Mouse (Mus musculus) left cerebral cortex, adult 2 months (tissue): Measurements from ENCODE around the gene Tmeff1. TPM values are rescaled to one million over a fixed set of nuclear protein-coding genes. Genes with fewer than 3 reads are reported as not detected.

ENCODE experiments used
- DNase-seq, 2 experiments: peaks; one replicate each; pipeline ENCODE4 v3.0.0; 2021 to 2022; ENCODE audit warnings: low spot score in 2 of 2, mixed read lengths in 1 of 2; ENCODE audit errors: extremely low spot score in 1 of 2
- H3K27ac ChIP-seq: fragments of 200-600 bp; 2 replicates; pipeline ENCODE4 v1.8.1; 2022
- H3K4me3 ChIP-seq: fragments of 200-600 bp; 2 replicates; pipeline ENCODE4 v1.8.1; 2022
- CTCF ChIP-seq: fragments of 200-600 bp; IDR thresholded peaks from 2 replicates; pipeline ENCODE4 v1.8.1; 2022; ENCODE audit warnings: antibody characterized with exemption, mild to moderate bottlenecking, moderate library complexity
- intact Hi-C: fragments of 180-260 bp; cut with DNase I; formaldehyde crosslinking; loops from one replicate; pipeline ENCODE4 v1.15.1; 2025
- total RNA-seq, 2 experiments: library from RNA; stranded (reverse); gene quantifications; 2 replicates each; pipeline ENCODE4 v1.2.3; 2021

Tmeff1 gene
- total RNA-seq, 2 experiments from 2014 or later, result 113 to 119 TPM

DNA sequence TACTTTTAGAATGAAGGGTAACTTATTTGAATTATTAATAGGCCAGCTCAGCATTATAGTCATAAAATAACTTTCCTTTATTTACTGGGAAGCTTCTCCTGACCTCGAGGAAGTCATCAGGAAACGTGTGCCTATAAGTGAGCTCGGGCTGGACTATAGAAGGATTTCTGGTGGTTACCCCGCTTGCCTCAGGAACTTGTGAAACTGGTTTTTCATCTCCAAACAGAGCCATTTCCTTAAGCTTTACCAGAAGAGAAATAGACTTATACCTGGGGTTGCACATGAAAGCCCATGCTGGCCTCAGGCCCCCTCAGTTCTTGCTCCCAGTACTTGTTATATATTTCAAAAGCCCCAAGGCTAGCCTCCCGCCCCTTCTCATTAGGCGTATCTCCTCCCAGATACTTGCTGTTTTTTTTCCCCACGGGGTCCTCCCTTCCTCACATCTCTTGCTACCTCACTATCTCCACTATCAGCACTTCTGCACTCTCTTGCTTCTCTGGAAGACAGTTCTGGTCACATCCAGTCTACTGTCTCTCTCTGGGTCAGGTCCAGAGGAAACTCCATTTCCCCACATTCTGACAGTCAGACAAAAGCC lies 99.7 kb downstream of the Tmeff1 start:
- intact Hi-C loops, result no loop called here
- no peak for DNase-seq
- Histone ChIP-seq H3K27ac (no peak overlapping the region), H3K4me3 (no peak overlapping the region)
- no peak for TF ChIP-seq CTCF

DNA sequence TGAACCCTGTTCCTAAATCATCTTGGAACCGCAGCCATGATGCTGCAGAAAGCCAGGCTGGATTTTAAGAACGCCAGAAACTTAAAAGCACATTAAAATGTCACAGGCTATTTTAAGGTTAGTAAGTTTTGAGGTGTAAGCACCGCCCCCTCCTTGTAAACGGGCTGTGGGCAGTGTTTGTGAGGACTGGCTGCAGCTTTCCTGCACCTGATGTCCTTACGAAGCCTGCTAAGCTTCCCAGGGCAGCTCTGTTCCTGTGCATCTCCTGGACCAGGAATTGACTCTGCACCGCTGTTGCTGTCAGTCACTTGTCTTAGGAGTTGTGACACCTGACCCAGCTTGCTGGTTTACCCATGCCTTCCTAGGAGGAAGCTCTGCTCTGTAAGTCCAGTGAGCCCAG lies 103.2 kb downstream of the Tmeff1 start:
- no peak for TF ChIP-seq CTCF
- no peak for DNase-seq
- intact Hi-C loops, result no loop called here
- no peak overlapping the region for H3K4me3 ChIP-seq
- no peak overlapping the region for H3K27ac ChIP-seq

DNA sequence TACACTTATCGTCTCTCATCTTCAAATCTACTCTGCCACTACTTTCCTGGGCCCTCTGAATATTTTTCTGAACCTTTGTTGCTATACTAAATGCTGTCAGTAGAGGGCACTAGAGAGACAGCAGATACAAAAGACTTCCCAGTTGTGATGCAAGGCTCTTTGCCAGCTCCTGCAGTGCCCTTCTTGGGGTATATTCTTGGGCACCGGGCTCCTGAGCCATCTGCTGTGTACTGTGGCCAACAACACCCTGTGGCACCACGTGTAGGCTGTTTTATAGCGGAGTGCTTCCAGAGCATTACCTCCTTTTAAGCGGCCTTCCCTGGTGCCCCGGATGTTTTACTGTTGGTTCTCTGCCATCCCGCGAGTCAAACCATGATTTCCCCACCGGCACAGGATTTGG lies 105.7 kb downstream of the Tmeff1 start:
- peak overlapping the region; percentile 21 for H3K4me3 ChIP-seq
- H3K27ac ChIP-seq, result no peak overlapping the region
- peak; percentile 88 for TF ChIP-seq CTCF
- intact Hi-C loops, result loop anchor here (1.0 to 5.0 kb wide), 9 partner anchors 67 to 937 kb away; partner anchors contain the start of gene Plppr1
- no peak for DNase-seq

DNA sequence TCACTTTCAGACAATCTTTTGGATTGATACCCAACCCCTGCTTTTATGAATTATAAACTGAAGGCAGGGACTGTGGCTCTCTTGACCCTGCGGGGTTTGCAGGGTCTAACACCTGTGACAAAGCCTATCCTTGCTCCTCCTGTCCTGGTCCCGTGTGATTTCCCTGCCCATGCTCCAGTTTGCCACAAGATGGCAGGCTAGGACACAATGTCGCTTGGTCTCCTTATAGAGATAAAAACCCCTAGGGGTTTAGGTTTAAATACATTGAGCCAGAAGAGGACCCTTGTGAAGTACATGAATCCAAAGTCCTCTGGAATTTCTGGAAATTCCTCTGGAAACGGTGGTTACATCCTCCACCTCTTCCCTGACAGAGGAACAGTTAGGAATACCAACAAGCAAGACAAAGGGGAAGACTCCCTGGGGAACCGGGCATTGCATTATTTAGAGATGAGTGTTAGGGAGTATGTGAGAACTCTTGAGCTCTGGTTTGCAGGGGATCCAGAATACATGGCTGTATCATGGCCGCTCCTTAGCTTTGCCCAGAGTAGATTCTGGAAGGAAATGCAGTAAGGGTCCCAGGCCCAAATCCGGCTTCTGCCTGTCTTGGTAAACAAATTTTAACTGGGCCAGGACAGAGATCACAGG lies 106.9 kb downstream of the Tmeff1 start:
- Histone ChIP-seq H3K4me3 (no peak overlapping the region), H3K27ac (no peak overlapping the region)
- TF ChIP-seq CTCF, result peak; percentile 84
- DNase-seq, result peak; percentile 65
- intact Hi-C loops, result loop anchor here (1.0 to 5.0 kb wide), 9 partner anchors 65 to 935 kb away; partner anchors contain the start of gene Plppr1

DNA sequence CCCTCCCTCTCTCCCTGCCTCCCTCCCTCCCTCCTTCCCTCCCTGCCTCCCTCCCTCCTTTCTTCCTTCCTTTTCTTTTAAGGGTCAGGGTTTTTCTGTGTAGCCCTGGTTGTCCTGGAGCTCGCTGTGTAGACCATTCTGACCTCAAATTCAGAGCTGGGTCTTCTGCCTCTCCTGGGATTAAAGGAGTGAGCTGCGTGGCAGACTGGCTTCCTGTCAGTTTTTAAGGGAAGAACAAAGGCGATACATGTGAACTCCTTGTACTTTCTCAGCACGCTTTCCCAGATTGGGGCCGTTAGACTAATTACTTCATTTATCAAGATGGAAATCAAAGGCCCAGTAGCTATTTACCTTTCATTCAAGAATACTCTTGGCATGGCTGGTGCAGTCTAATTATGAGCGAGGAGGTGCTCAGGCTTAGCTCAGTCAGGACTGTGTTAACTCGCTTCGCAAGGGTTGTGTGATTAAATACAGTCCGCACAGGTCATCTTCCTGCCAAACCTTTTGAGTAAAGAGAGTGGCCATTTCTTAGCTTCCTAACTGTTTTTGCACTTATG lies 107.8 kb downstream of the Tmeff1 start:
- DNase-seq, result no peak
- Histone ChIP-seq H3K27ac (no peak overlapping the region), H3K4me3 (no peak overlapping the region)
- no peak for TF ChIP-seq CTCF
- intact Hi-C loops, result loop anchor here (5.0 kb wide), 6 partner anchors 64 to 934 kb away; partner anchors contain the start of gene Plppr1

DNA sequence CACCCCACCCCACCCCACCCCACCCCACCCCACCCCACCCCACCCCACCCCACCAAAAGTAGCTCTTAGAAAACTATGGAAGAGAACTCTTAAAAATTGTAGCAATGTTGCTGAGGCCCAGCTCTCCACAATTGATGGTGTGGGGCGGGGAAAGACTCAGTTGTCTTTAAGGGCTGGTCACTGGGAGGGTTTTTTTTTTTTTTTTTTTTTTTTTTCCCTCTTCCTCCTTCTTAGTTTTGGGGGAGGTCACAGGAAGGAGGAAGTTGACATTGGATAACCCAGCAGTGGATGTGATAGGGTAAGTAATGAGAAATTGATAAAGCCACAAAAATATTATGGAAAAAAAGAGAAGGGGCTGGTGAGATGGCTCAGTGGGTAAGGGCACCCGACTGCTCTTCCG lies 111.7 kb downstream of the Tmeff1 start:
- Histone ChIP-seq H3K27ac (no peak overlapping the region), H3K4me3 (no peak overlapping the region)
- intact Hi-C loops, result no loop called here
- no peak for TF ChIP-seq CTCF
- no peak for DNase-seq

DNA sequence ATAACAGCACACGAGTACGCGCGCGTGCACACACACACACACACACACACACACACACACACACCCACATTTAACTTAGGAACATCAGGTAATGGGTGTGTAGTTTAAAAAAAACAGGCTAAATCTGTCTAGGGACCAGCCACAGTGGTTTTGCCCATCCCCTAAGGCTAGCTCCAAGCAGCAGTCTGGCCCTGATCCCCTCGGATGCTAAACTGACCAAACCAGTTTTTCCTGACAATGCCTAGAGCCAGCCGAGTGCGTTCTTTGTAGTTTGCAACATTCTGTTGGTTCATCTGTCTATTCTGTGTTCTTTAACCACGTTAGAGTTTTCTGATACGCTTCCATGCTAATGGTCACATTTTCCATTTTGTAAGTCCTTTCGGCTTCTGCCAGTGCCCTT lies 112.3 kb downstream of the Tmeff1 start:
- no peak for TF ChIP-seq CTCF
- no peak overlapping the region for H3K4me3 ChIP-seq
- DNase-seq, result no peak
- no peak overlapping the region for H3K27ac ChIP-seq
- intact Hi-C loops, result no loop called here

Other genes starting within 250 kb of the Tmeff1 start
- gene Tex10, start 111.7 kb upstream of the Tmeff1 start, total RNA-seq, result 10 to 100 TPM; 24.4 to 26.0 TPM
- gene Msantd3, start 45.2 kb upstream of the Tmeff1 start, total RNA-seq, result 10 to 100 TPM; 21.9 to 22.4 TPM
- gene Cavin4, start 78.3 kb downstream of the Tmeff1 start, total RNA-seq, result 1 to 10 TPM; 2.1 TPM